Mouse (Mus musculus) kidney, adult 2 months (tissue): ENCODE measurements around the gene Gas6. TPM values are rescaled to one million over a fixed set of nuclear protein-coding genes. Genes with fewer than 3 reads are reported as not detected.
A peak's percentile ranks its signal among the peaks of the same experiment; 100 is the strongest.

Source experiments
- DNase-seq: peaks from one replicate; pipeline ENCODE4 v3.0.0; 2021
- H3K27ac ChIP-seq: fragments of 200-500 bp; 2 replicates; pipeline ENCODE4 v1.5.1; 2012; ENCODE audit warnings: low read depth, low read length, control low read depth, inconsistent platforms; ENCODE audit not compliant: insufficient read depth
- H3K27me3 ChIP-seq: fragments of 200-500 bp; replicated peaks from 2 replicates; pipeline ENCODE4 v1.6.1; 2012; ENCODE audit warnings: mild to moderate bottlenecking, moderate library complexity, low read length, inconsistent platforms; ENCODE audit not compliant: control insufficient read depth, insufficient read depth
- H3K36me3 ChIP-seq: fragments of 200-500 bp; 2 replicates; pipeline ENCODE4 v1.6.1; 2012; ENCODE audit warnings: mild to moderate bottlenecking, moderate library complexity, low read length, inconsistent platforms; ENCODE audit not compliant: control insufficient read depth, insufficient read depth
- H3K4me1 ChIP-seq: fragments of 200-500 bp; 2 replicates; pipeline ENCODE4 v1.6.1; 2011; ENCODE audit warnings: low read length; ENCODE audit not compliant: control insufficient read depth, insufficient read depth
- H3K4me3 ChIP-seq: fragments of 200-500 bp; 2 replicates; pipeline ENCODE4 v1.5.1; 2011; ENCODE audit warnings: mild to moderate bottlenecking, low read depth, low read length, control low read depth; ENCODE audit not compliant: insufficient read depth
- CTCF ChIP-seq: fragments of 200-500 bp; conservative IDR thresholded peaks from 2 replicates; pipeline ENCODE4 v1.5.1; 2011; ENCODE audit warnings: low read depth, mild to moderate bottlenecking, control low read depth, low read length, moderate library complexity, mixed read lengths; ENCODE audit not compliant: insufficient read depth, insufficient read length
- POLR2A ChIP-seq: fragments of 200-500 bp; IDR thresholded peaks from one replicate; pipeline ENCODE4 v1.6.1; 2011; ENCODE audit warnings: low read depth, low read length, control low read depth
- WGBS: fragments of 180-500 bp; shearing (Covaris S2); methylation state at CpG from one replicate; pipeline ENCODE4 v1.1.7; 2018; 5-methylcytosine and 5-hydroxymethylcytosine counted together
- polyA plus RNA-seq: library from polyadenylated mRNA; depleted of rRNA; stranded (reverse); fragments of >200 nt; gene quantifications from 2 replicates; pipeline ENCODE4 v1.2.3, GENCODE M21; 2012

Gene Gas6
- polyA plus RNA-seq, 1 experiment, result 461 TPM

DNA sequence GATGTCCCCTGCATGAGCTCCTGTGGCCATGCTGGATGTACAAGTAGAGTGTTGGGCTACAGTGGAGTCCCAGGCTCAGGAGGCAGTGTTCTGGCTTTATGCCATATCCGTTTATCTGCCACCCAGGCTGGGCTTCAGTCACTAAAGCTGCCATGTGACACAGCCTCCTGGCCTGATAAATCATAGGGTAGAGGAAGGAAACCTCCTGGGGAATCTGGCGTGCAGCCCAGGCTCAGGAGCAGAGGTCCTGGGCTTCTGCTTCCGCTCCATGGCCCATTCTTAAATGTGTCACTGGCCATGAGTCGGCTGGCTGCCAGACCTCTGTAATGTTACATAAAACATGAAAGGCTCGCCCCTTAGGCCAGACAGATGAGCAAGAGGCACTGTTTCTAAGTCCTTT, 36.7 kb upstream of the Gas6 start:
- peaks cover 24% of the 10 kb centered on the region for H3K4me1 ChIP-seq
- H3K4me3 ChIP-seq, result no peak overlapping the region
- no peaks in the 10 kb centered on the region for H3K36me3 ChIP-seq
- under 1% methylated on average over 5 of the region's 5 CpGs for WGBS
- DNase-seq, result peak; percentile 99
- TF ChIP-seq CTCF, result no peak
- no peak for TF ChIP-seq POLR2A
- H3K27ac ChIP-seq, result peak overlapping the region; percentile 46
- H3K27me3 ChIP-seq, result no peaks in the 10 kb centered on the region

- TF ChIP-seq POLR2A (no peak), CTCF (no peak)
- peaks cover 24% of the 10 kb centered on the region for H3K4me1 ChIP-seq
- DNase-seq, result no peak
- H3K4me3 ChIP-seq, result no peak overlapping the region
- WGBS, result 69% methylated on average over 3 of the region's 3 CpGs
- H3K27ac ChIP-seq, result peak overlapping the region; percentile 5
- no peaks in the 10 kb centered on the region for H3K36me3 ChIP-seq
- no peaks in the 10 kb centered on the region for H3K27me3 ChIP-seq
These were observed 36.1 kb upstream of the Gas6 start for GRCm38 (mm10) chr8:13530401-13530800.

GRCm38 (mm10) chr8:13529891-13530316, 35.6 kb upstream of the Gas6 start:
- H3K4me3 ChIP-seq, result no peak overlapping the region
- H3K27ac ChIP-seq, result peak overlapping the region; percentile 72
- TF ChIP-seq POLR2A (no peak), CTCF (no peak)
- no peaks in the 10 kb centered on the region for H3K36me3 ChIP-seq
- DNase-seq, result peak; percentile 96
- H3K27me3 ChIP-seq, result no peaks in the 10 kb centered on the region
- WGBS, result 33% methylated on average over 7 of the region's 7 CpGs
- H3K4me1 ChIP-seq, result peaks cover 24% of the 10 kb centered on the region

- H3K27me3 ChIP-seq, result no peaks in the 10 kb centered on the region
- DNase-seq, result peak; percentile 72
- peak overlapping the region; percentile 72 for H3K27ac ChIP-seq
- H3K4me1 ChIP-seq, result peaks cover 24% of the 10 kb centered on the region
- no peaks in the 10 kb centered on the region for H3K36me3 ChIP-seq
- WGBS, result 64% methylated on average over 15 of the region's 15 CpGs
- TF ChIP-seq CTCF (no peak), POLR2A (no peak)
- H3K4me3 ChIP-seq, result no peak overlapping the region
These were observed 34.9 kb upstream of the Gas6 start for GRCm38 (mm10) chr8:13529011-13529840.

GRCm38 (mm10) chr8:13521392-13521791, 27.1 kb upstream of the Gas6 start:
- H3K4me3 ChIP-seq, result no peak overlapping the region
- 21% methylated on average over 7 of the region's 7 CpGs for WGBS
- no peaks in the 10 kb centered on the region for H3K27me3 ChIP-seq
- peak overlapping the region; percentile 26; the same call in 1 of the 2 replicates for H3K27ac ChIP-seq
- no peak for TF ChIP-seq POLR2A
- TF ChIP-seq CTCF, result no peak
- H3K4me1 ChIP-seq, result peaks cover 9% of the 10 kb centered on the region
- H3K36me3 ChIP-seq, result no peaks in the 10 kb centered on the region
- DNase-seq, result no peak

DNA sequence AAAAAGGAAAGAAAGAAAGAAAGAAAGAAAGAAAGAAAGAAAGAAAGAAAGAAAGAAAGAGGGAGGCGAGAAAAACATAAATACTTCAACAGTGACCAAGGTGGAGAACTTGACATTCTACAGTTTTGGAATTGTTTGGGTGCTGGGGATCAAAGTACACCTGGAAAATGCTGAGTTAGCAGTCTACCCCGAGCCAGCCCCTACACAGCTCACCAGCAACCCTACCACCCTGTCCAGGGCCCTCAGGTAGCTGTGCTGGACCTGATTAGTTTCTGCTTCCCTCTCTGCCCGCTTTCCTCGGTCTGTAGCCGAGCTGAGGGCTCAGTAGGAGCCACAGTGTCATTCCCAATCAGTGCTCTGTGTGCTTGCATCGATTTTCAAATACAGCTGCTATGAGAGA, 26.1 kb upstream of the Gas6 start:
- TF ChIP-seq CTCF, result no peak
- no peak for TF ChIP-seq POLR2A
- Histone ChIP-seq H3K4me3 (no peak overlapping the region), H3K27ac (peak overlapping the region; percentile 62; the same call in 1 of the 2 replicates), H3K36me3 (no peaks in the 10 kb centered on the region), H3K27me3 (no peaks in the 10 kb centered on the region), H3K4me1 (peaks cover 15% of the 10 kb centered on the region)
- DNase-seq, result peak; percentile 51
- WGBS, result 55% methylated on average over 6 of the region's 6 CpGs

GRCm38 (mm10) chr8:13519503-13519902, 25.2 kb upstream of the Gas6 start:
- Histone ChIP-seq H3K27ac (no peak overlapping the region), H3K27me3 (no peaks in the 10 kb centered on the region), H3K4me1 (peaks cover 15% of the 10 kb centered on the region), H3K36me3 (no peaks in the 10 kb centered on the region), H3K4me3 (no peak overlapping the region)
- 71% methylated on average over 9 of the region's 9 CpGs for WGBS
- no peak for TF ChIP-seq POLR2A
- no peak for TF ChIP-seq CTCF
- DNase-seq, result no peak
